Mouse (Mus musculus): ENCODE data around the gene Tmtc1. TPM values are rescaled to one million over a fixed set of nuclear protein-coding genes. Genes with fewer than 3 reads are reported as not detected.
A peak's percentile ranks its signal among the peaks of the same experiment; 100 is the strongest.

Gene Tmtc1
- total and polyA plus RNA-seq, 2 experiments from 2014 or later = 2.0 to 29.4 TPM

- Histone ChIP-seq H3K9ac (replicated peaks; ENCODE audit: low read length, poor library complexity, severe bottlenecking) (no peak overlapping the region), H3K4me2 (ENCODE audit: low read depth, low read length, poor library complexity, severe bottlenecking) (no peak overlapping the region), H3K36me3 (ENCODE audit: insufficient read depth, low read length) (no peaks in the 10 kb centered on the region), H3K4me1 (ENCODE audit: insufficient read depth, low read length) (0 out of 2 replicates have a peak, but pooled peaks cover 2% of the 10 kb centered on the region), H3K27me3 (ENCODE audit: insufficient read depth, low read length) (no peaks in the 10 kb centered on the region), H3K4me3 (ENCODE audit: low read depth, low read length) (no peak overlapping the region), H3K9me3 (ENCODE audit: low read length) (no peaks in the 10 kb centered on the region), H3K27ac (ENCODE audit: low read depth, low read length) (no peak overlapping the region)
- peak; percentile 48 for TF ChIP-seq CTCF (IDR thresholded peaks at IDR 0.05)
- WGBS = 63% methylated on average over 3 of the region's 3 CpGs
- no peak for DNase-seq (ENCODE audit: low spot score)
- no peak for ATAC-seq (ENCODE audit: low FRiP score)
Observed at GRCm38 (mm10) chr6:148448151-148448550, 4.0 kb upstream of the Tmtc1 start.

- no peaks in the 10 kb centered on the region for H3K27me3 ChIP-seq (ENCODE audit: insufficient read depth, low read length)
- DNase-seq (ENCODE audit: low spot score) = no peak
- WGBS = 71% methylated on average over 3 of the region's 3 CpGs
- H3K27ac ChIP-seq (ENCODE audit: low read depth, low read length) = no peak overlapping the region
- H3K4me3 ChIP-seq (ENCODE audit: low read depth, low read length) = no peak overlapping the region
- H3K4me1 ChIP-seq (ENCODE audit: insufficient read depth, low read length) = peaks cover 5% of the 10 kb centered on the region; the same call in 1 of the 2 replicates
- H3K4me2 ChIP-seq (ENCODE audit: low read depth, low read length, poor library complexity, severe bottlenecking) = no peak overlapping the region
- no peaks in the 10 kb centered on the region for H3K9me3 ChIP-seq (ENCODE audit: low read length)
- H3K9ac ChIP-seq (replicated peaks; ENCODE audit: low read length, poor library complexity, severe bottlenecking) = no peak overlapping the region
- no peaks in the 10 kb centered on the region for H3K36me3 ChIP-seq (ENCODE audit: insufficient read depth, low read length)
- ATAC-seq (ENCODE audit: low FRiP score) = no peak
- TF ChIP-seq CTCF (IDR thresholded peaks at IDR 0.05) = no peak
Observed at GRCm38 (mm10) chr6:148446113-148446512, 1.9 kb upstream of the Tmtc1 start.

DNA sequence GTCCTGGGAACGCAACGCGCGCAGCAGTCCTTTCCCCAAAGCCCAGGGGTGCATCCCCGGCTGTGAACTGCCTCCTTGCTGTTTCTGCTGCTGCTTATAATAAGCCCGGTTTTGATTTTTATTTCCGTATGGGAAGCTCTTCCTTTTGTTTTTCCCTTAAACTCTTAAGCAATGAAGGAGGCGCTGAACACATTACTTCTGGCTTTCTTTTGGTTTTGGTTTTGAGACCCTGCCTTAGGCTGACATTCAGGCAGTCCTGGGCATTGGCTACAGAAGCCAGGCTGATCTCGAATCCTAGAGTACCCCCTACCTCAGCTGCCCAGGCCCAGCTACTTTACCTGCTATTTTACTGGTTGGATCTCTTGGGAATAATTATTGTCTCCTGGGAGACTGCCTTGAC lies 607 bp upstream of the Tmtc1 start:
- H3K27me3 ChIP-seq (ENCODE audit: insufficient read depth, low read length) = 0 out of 2 replicates have a peak, but pooled peaks cover 4% of the 10 kb centered on the region
- peak overlapping the region; percentile 88 for H3K4me2 ChIP-seq (ENCODE audit: low read depth, low read length, poor library complexity, severe bottlenecking)
- peak overlapping the region; percentile 81 for H3K9ac ChIP-seq (replicated peaks; ENCODE audit: low read length, poor library complexity, severe bottlenecking)
- ATAC-seq (ENCODE audit: low FRiP score) (no peak), DNase-seq (ENCODE audit: low spot score) (no peak)
- peak overlapping the region; percentile 63; the same call in 1 of the 2 replicates for H3K27ac ChIP-seq (ENCODE audit: low read depth, low read length)
- H3K36me3 ChIP-seq (ENCODE audit: insufficient read depth, low read length) = no peaks in the 10 kb centered on the region
- H3K9me3 ChIP-seq (ENCODE audit: low read length) = no peaks in the 10 kb centered on the region
- no peak for TF ChIP-seq CTCF (IDR thresholded peaks at IDR 0.05)
- H3K4me3 ChIP-seq (ENCODE audit: low read depth, low read length) = peak overlapping the region; percentile 82
- 3% methylated on average over 9 of the region's 9 CpGs for WGBS
- peaks cover 5% of the 10 kb centered on the region; the same call in 1 of the 2 replicates for H3K4me1 ChIP-seq (ENCODE audit: insufficient read depth, low read length)

DNA sequence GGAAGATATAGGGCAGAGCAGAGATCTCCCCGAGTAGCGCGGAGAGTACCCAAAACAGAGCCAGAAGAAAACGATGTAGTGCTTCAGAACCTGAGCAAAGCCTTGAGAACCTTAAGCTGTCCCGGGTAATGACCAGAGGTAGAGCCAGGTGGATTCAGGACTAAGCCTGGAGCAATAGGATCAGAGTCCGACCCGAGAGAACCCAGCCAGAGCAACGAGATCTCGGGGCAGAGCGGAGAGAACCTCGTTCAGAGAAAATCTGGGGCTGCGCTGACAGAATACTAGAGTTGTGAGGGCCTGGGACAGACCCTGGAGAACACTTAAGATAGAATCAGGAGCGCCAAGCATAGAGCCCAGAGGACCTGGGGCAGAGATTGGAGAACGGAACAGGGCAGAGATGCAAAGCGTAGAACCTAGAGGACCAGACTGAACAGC lies 881 bp downstream of the Tmtc1 start:
- 3% methylated on average over 15 of the region's 15 CpGs for WGBS
- Histone ChIP-seq H3K9ac (replicated peaks; ENCODE audit: low read length, poor library complexity, severe bottlenecking) (peak overlapping the region; percentile 81), H3K27me3 (ENCODE audit: insufficient read depth, low read length) (0 out of 2 replicates have a peak, but pooled peaks cover 4% of the 10 kb centered on the region), H3K27ac (ENCODE audit: low read depth, low read length) (peak overlapping the region; percentile 63), H3K4me3 (ENCODE audit: low read depth, low read length) (peak overlapping the region; percentile 82), H3K4me2 (ENCODE audit: low read depth, low read length, poor library complexity, severe bottlenecking) (peak overlapping the region; percentile 88), H3K36me3 (ENCODE audit: insufficient read depth, low read length) (no peaks in the 10 kb centered on the region), H3K9me3 (ENCODE audit: low read length) (no peaks in the 10 kb centered on the region), H3K4me1 (ENCODE audit: insufficient read depth, low read length) (peaks cover 5% of the 10 kb centered on the region; the same call in 1 of the 2 replicates)
- TF ChIP-seq CTCF (IDR thresholded peaks at IDR 0.05) = no peak
- ATAC-seq (ENCODE audit: low FRiP score) = peak; percentile 6
- no peak for DNase-seq (ENCODE audit: low spot score)

DNA sequence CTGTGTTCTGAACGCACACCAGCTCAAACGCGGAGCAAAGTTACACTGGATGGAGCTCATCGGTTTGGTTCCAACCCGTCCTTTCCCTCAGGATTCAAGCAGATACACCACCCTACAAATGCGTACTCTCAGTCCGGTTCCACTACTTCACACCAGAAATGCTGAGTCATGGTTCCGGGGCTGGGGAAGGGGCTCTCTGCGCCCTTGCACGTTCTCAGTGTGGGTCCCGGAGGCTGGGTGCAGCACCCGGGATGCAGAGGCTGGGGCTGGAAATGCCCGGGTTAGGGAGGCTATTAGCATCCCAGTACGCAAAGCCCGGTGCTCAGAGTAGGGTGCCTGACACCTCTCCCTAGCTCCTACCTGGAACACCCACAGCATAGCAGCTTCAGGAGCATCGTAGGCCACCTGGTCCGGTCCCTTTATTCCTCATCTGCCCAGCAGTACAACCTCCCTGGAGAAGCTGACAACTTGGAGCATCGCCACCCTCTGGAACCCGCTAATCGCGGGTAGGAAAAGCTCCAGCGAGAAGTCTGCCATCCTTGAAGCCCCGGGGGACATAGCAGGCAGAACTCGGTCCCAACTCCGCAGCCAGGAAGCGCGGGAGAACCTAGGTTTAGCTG lies 1.4 kb downstream of the Tmtc1 start:
- Histone ChIP-seq H3K27ac (ENCODE audit: low read depth, low read length) (0 out of 2 replicates have a peak overlapping the region, but pooled peaks have one; percentile 63), H3K27me3 (ENCODE audit: insufficient read depth, low read length) (0 out of 2 replicates have a peak, but pooled peaks cover 4% of the 10 kb centered on the region), H3K9me3 (ENCODE audit: low read length) (no peaks in the 10 kb centered on the region), H3K4me3 (ENCODE audit: low read depth, low read length) (peak overlapping the region; percentile 82), H3K9ac (replicated peaks; ENCODE audit: low read length, poor library complexity, severe bottlenecking) (peak overlapping the region; percentile 81), H3K4me2 (ENCODE audit: low read depth, low read length, poor library complexity, severe bottlenecking) (peak overlapping the region; percentile 88), H3K4me1 (ENCODE audit: insufficient read depth, low read length) (peaks cover 5% of the 10 kb centered on the region; the same call in 1 of the 2 replicates), H3K36me3 (ENCODE audit: insufficient read depth, low read length) (no peaks in the 10 kb centered on the region)
- no peak for TF ChIP-seq CTCF (IDR thresholded peaks at IDR 0.05)
- WGBS = under 1% methylated on average over 27 of the region's 27 CpGs
- DNase-seq (ENCODE audit: low spot score) (peak; percentile 37), ATAC-seq (ENCODE audit: low FRiP score) (peak; percentile 2; the same call in 1 of the 2 replicates)

DNA sequence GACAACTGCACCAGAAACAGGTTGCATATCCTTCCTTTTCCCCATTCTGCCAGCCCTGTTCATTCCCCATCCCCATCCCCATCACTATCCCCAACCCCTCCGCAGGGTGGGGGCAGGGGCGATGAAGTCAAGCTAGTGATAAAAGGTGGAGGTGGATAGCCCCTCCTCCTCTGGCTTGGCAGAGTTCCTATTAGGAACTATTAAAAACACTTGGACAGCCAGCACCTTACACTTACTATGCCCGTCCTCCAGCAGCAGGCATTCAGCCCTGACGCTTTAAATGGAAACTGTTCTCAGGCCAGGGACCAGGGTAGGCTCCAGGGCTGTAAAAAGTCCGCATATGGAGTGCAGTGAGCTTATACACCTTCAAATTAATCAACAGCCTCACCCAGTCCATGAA lies 2.3 kb downstream of the Tmtc1 start:
- peaks cover 5% of the 10 kb centered on the region; the same call in 1 of the 2 replicates for H3K4me1 ChIP-seq (ENCODE audit: insufficient read depth, low read length)
- H3K4me3 ChIP-seq (ENCODE audit: low read depth, low read length) = peak overlapping the region; percentile 82
- H3K27ac ChIP-seq (ENCODE audit: low read depth, low read length) = no peak overlapping the region
- WGBS = 15% methylated on average over 5 of the region's 5 CpGs
- DNase-seq (ENCODE audit: low spot score) = no peak
- no peak for ATAC-seq (ENCODE audit: low FRiP score)
- no peak for TF ChIP-seq CTCF (IDR thresholded peaks at IDR 0.05)
- no peaks in the 10 kb centered on the region for H3K36me3 ChIP-seq (ENCODE audit: insufficient read depth, low read length)
- H3K27me3 ChIP-seq (ENCODE audit: insufficient read depth, low read length) = 0 out of 2 replicates have a peak, but pooled peaks cover 4% of the 10 kb centered on the region
- H3K9ac ChIP-seq (replicated peaks; ENCODE audit: low read length, poor library complexity, severe bottlenecking) = 0 out of 2 replicates have a peak overlapping the region, but pooled peaks have one; percentile 81
- no peaks in the 10 kb centered on the region for H3K9me3 ChIP-seq (ENCODE audit: low read length)
- H3K4me2 ChIP-seq (ENCODE audit: low read depth, low read length, poor library complexity, severe bottlenecking) = peak overlapping the region; percentile 88

Measured in midbrain, postnatal 0 days (tissue).